Mouse (Mus musculus): ENCODE measurements around the gene Ang.

- TF ChIP-seq CTCF (conservative IDR thresholded peaks at IDR 0.05; ENCODE audit: insufficient read depth, insufficient read length, low read depth, low read length) (no peak), POLR2A (IDR thresholded peaks at IDR 0.05; ENCODE audit: low read depth, low read length) (no peak)
Measured at GRCm38 (mm10) chr14:51142119-51142518, 51.2 kb downstream of the Ang start.

Measured in kidney, adult 2 months (tissue).